In the genomic region with DNA sequence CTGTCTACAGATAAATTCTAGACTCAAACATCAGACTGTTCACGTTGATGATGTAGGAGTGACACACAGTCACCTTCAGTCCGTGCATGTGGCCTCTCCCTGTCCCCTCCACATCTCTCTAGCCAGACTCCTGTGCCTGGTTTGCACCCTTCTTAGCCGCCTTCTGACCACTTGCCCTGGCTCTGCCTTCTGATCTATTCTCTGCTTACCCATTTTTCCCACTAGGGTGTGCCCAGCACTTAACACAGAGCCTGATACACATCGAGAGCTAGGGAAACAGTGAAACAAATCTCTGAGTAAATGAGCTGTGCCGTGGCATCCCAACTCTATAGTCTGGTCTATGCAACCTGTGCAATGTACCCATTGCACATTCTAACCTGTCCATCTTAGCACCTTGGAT, we compare ENCODE assay signal across 13 mouse cellular contexts.
DNase-seq lines count a peak whose midpoint lies in the region; ATAC-seq and TF ChIP-seq lines count a peak whose summit lies in the region.
"Had no signal": no experiment of that assay in that cellular context is flagged by ENCODE, and none has a peak within 500 bp of the region (broad histone marks: within the 10 kb centered on the region; RNA-seq: fewer than 3 reads in every experiment).

No protein-coding gene starts in this region.

- H3K27me3 ChIP-seq in kidney, adult 2 months (replicated peaks; ENCODE audit: control insufficient read depth, insufficient read depth, low read length) = no peaks in the 10 kb centered on the region
- no peaks in the 10 kb centered on the region for H3K27me3 ChIP-seq in midbrain, postnatal 0 days (ENCODE audit: insufficient read depth, low read length)
- H3K27me3 ChIP-seq in midbrain, embryonic 14.5 days (ENCODE audit: control insufficient read depth, insufficient read depth, low read length) = no peaks in the 10 kb centered on the region
- H3K27me3 ChIP-seq: stomach, embryonic 15.5 days had no signal

- H3K36me3 ChIP-seq in kidney, adult 2 months (ENCODE audit: control insufficient read depth, insufficient read depth, low read length) = no peaks in the 10 kb centered on the region
- H3K36me3 ChIP-seq in midbrain, postnatal 0 days (ENCODE audit: insufficient read depth, low read length) = no peaks in the 10 kb centered on the region
- H3K36me3 ChIP-seq in midbrain, embryonic 14.5 days (ENCODE audit: control insufficient read depth, insufficient read depth, low read length) = no peaks in the 10 kb centered on the region
- H3K36me3 ChIP-seq: midbrain, embryonic 10.5 days; stomach, embryonic 15.5 days had no signal

- no peak for ATAC-seq in midbrain, postnatal 0 days (ENCODE audit: low FRiP score)
- ATAC-seq in midbrain, embryonic 14.5 days (ENCODE audit: low FRiP score, low TSS enrichment) = no peak

- no peaks in the 10 kb centered on the region for H3K4me1 ChIP-seq in kidney, adult 2 months (ENCODE audit: control insufficient read depth, insufficient read depth, low read length)
- H3K4me1 ChIP-seq in midbrain, postnatal 0 days (ENCODE audit: insufficient read depth, low read length) = no peaks in the 10 kb centered on the region
- H3K4me1 ChIP-seq in midbrain, embryonic 14.5 days (ENCODE audit: control insufficient read depth, insufficient read depth, low read length) = peaks cover 3% of the 10 kb centered on the region; the same call in 1 of the 2 replicates

- H3K4me2 ChIP-seq in midbrain, postnatal 0 days (ENCODE audit: low read depth, low read length, poor library complexity, severe bottlenecking) = no peak overlapping the region
- no peak overlapping the region for H3K4me2 ChIP-seq in midbrain, embryonic 14.5 days (ENCODE audit: low read length)
- H3K4me2 ChIP-seq: stomach, embryonic 15.5 days had no signal

- H3K4me3 ChIP-seq in kidney, adult 2 months (ENCODE audit: insufficient read depth, low read depth, low read length) = no peak overlapping the region
- H3K4me3 ChIP-seq in midbrain, postnatal 0 days (ENCODE audit: low read depth, low read length) = no peak overlapping the region
- H3K4me3 ChIP-seq in midbrain, embryonic 14.5 days (replicated peaks; ENCODE audit: low read depth, low read length) = no peak overlapping the region
- H3K4me3 ChIP-seq: midbrain, embryonic 10.5 days; stomach, embryonic 15.5 days had no signal

- TF ChIP-seq CTCF in kidney, adult 2 months (conservative IDR thresholded peaks at IDR 0.05; ENCODE audit: insufficient read depth, insufficient read length, low read depth, low read length) = peak; percentile 49
- TF ChIP-seq CTCF in midbrain, postnatal 0 days (IDR thresholded peaks at IDR 0.05) = peak; percentile 43

- no peak overlapping the region for H3K9ac ChIP-seq in midbrain, postnatal 0 days (replicated peaks; ENCODE audit: low read length, poor library complexity, severe bottlenecking)
- no peak overlapping the region for H3K9ac ChIP-seq in midbrain, embryonic 14.5 days (replicated peaks; ENCODE audit: low read length)
- H3K9ac ChIP-seq: stomach, embryonic 15.5 days had no signal

- no peak for TF ChIP-seq POLR2A in kidney, adult 2 months (IDR thresholded peaks at IDR 0.05; ENCODE audit: low read depth, low read length)

- no peak overlapping the region for H3K27ac ChIP-seq in kidney, adult 2 months (ENCODE audit: insufficient read depth, low read depth, low read length)
- no peak overlapping the region for H3K27ac ChIP-seq in midbrain, postnatal 0 days (ENCODE audit: low read depth, low read length)
- no peak overlapping the region for H3K27ac ChIP-seq in midbrain, embryonic 14.5 days (replicated peaks; ENCODE audit: low read depth, low read length)
- H3K27ac ChIP-seq: midbrain, embryonic 10.5 days; stomach, embryonic 15.5 days had no signal

- H3K9me3 ChIP-seq in midbrain, postnatal 0 days (ENCODE audit: low read length) = no peaks in the 10 kb centered on the region
- H3K9me3 ChIP-seq in midbrain, embryonic 14.5 days (ENCODE audit: control insufficient read depth, low read length) = no peaks in the 10 kb centered on the region
- H3K9me3 ChIP-seq: midbrain, embryonic 10.5 days; stomach, embryonic 15.5 days had no signal

- 46% methylated on average over 5 of the region's 5 CpGs for WGBS in kidney, adult 2 months
- WGBS in midbrain, postnatal 0 days = 61% methylated on average over 5 of the region's 5 CpGs
- 65% methylated on average over 5 of the region's 5 CpGs for WGBS in midbrain, embryonic 14.5 days

- peak; percentile 32 for DNase-seq in adrenal gland, adult 2 months
- DNase-seq in adrenal gland, postnatal 14 days = no peak
- peak; percentile 59 for DNase-seq in kidney, adult 2 months
- no peak for DNase-seq in kidney, adult 18-20 months
- no peak for DNase-seq in midbrain, postnatal 0 days (ENCODE audit: low spot score)
- no peak for DNase-seq in midbrain, embryonic 14.5 days
- DNase-seq in thymus, postnatal 25 days = no peak
- DNase-seq in retina, postnatal 1 day = no peak
- DNase-seq: cerebellum, adult 11 months; embryo, embryonic 11 days; heart, postnatal 36 days had no signal

Comparison
In these comparisons a context has a peak if more than half of its experiments do, and no peak if none do; other contexts are left out.
1. DNase-seq: peak in adrenal gland, adult 2 months (single experiment) and kidney, adult 2 months (single experiment); none in adrenal gland, postnatal 14 days (single experiment), kidney, adult 18-20 months (single experiment), midbrain, postnatal 0 days (single experiment), midbrain, embryonic 14.5 days (single experiment), thymus, postnatal 25 days (single experiment) and retina, postnatal 1 day (single experiment).